In genomic region chr1:92103971-92104370, GRCm38 (mm10) we compare ENCODE assay signal across 17 mouse cellular contexts.
"Had no signal": no experiment of that assay in that cellular context is flagged by ENCODE, and none has a peak within 500 bp of the region (broad histone marks: within the 10 kb centered on the region; RNA-seq: fewer than 3 reads in every experiment).

No protein-coding gene starts in this region.

- H3K27me3 ChIP-seq: kidney, embryonic 15.5 days; limb, embryonic 13.5 days; liver, embryonic 12.5 days; liver, embryonic 15.5 days; lung, embryonic 15.5 days; midbrain, embryonic 13.5 days had no signal

- ATAC-seq: liver, embryonic 12.5 days; midbrain, embryonic 13.5 days; midbrain, embryonic 16.5 days had no signal

- H3K36me3 ChIP-seq: kidney, embryonic 15.5 days; limb, embryonic 10.5 days; limb, embryonic 13.5 days; liver, embryonic 12.5 days; liver, embryonic 15.5 days; lung, embryonic 15.5 days; midbrain, embryonic 13.5 days had no signal

- H3K9me3 ChIP-seq: kidney, embryonic 15.5 days; limb, embryonic 10.5 days; limb, embryonic 13.5 days; liver, embryonic 12.5 days; liver, embryonic 15.5 days; lung, embryonic 15.5 days; midbrain, embryonic 13.5 days had no signal

- H3K9ac ChIP-seq: kidney, embryonic 15.5 days; limb, embryonic 13.5 days; liver, embryonic 12.5 days; liver, embryonic 15.5 days; lung, embryonic 15.5 days; midbrain, embryonic 13.5 days had no signal

- H3K4me3 ChIP-seq: kidney, embryonic 15.5 days; limb, embryonic 10.5 days; limb, embryonic 13.5 days; liver, embryonic 12.5 days; liver, embryonic 15.5 days; lung, embryonic 15.5 days; midbrain, embryonic 13.5 days had no signal

- H3K4me1 ChIP-seq: limb, embryonic 13.5 days had no signal

- H3K4me2 ChIP-seq: kidney, embryonic 15.5 days; limb, embryonic 13.5 days; liver, embryonic 12.5 days; liver, embryonic 15.5 days; lung, embryonic 15.5 days; midbrain, embryonic 13.5 days had no signal

- H3K27ac ChIP-seq: kidney, embryonic 15.5 days; limb, embryonic 10.5 days; limb, embryonic 13.5 days; liver, embryonic 12.5 days; liver, embryonic 15.5 days; lung, embryonic 15.5 days; midbrain, embryonic 13.5 days had no signal

- DNase-seq: kidney, adult 8-10 months; kidney, postnatal 10 days; kidney, postnatal 36 days; liver; lung, adult 18-20 months; lung, postnatal 10 days; lung, postnatal 36 days; thymus, adult 18-20 months; thymus, postnatal 36 days had no signal
